Mouse (Mus musculus) adrenal gland, postnatal 36 days (tissue): ENCODE measurements at regions not wholly inside any gene's neighbourhood (a gene's known extent, or its start where the extent isn't known, plus 50 kb on each side); places are given as distances from the start of the nearest gene placed in this dataset.

Experiments
- DNase-seq, 2 experiments: peaks; one replicate each; pipeline ENCODE4 v3.0.0; 2021; ENCODE audit warnings: mixed read lengths in 1 of 2

DNA sequence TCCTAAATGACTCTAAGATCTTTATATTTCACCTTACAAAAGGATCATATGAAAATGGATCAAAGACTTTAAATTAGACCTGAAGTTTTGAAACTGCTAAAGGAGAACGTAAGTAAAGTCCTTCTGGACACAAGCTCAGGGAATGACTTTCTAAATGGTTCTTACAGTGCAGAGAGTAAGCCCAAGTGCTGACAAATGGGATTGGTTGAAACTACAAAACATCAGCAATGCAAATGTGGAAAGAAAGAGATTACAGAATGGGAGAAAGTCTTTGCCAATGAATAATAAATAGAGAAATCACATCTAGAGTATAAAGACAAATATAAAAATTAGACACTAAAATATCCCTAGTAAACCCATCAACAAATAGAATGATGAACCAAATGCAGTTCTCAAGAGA lies 263.9 kb downstream of the Atp10a start:
- no peak for DNase-seq

DNA sequence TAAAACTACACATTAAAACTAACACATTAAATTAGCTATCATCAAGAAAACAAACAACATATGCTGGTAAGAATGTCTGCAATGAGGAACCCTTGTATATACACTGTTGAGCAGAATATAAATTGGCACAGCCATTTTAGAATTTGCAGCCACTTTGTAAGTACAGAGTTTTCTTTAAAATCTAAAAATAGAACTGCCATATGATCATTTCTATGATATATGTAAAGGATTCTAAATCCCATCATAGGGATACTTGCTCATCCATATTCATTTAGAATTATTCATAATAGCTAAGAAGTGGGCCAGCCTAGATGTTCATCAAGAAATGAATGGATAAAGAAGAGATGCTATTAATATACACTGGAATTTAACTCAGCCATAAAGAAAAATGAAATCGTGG lies 264.3 kb downstream of the Atp10a start:
- no peak for DNase-seq

GRCm38 (mm10) chr7:58924975-58925374 lies 269.0 kb downstream of the Atp10a start:
- no peak for DNase-seq

- DNase-seq: no peak
Observed at GRCm38 (mm10) chr7:58925406-58925805, 269.4 kb downstream of the Atp10a start.

GRCm38 (mm10) chr7:58957448-58957847 lies 271.1 kb upstream of the Ube3a start:
- no peak for DNase-seq

DNA sequence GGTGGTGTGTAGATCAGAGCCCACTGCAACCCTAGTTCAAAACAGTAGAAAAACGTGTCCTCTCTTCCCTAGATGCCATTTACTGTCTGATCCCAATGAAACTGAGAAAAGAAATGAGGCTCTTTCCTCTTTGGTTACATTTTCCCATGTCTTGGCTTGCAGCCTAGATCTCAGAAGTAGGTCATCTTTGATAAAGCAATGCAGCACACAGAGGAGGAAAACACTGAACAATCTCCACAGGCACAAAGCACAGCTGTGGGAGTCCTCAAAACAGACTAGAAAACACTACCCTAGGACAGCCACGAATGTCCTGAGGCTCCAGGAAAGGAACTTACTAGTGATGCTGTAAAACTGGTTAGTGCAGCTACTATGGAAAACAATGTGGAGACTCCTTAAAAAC lies 221.4 kb upstream of the Ube3a start:
- peak; percentile 29 to 67 for DNase-seq

- DNase-seq: no peak
Observed at GRCm38 (mm10) chr7:59013449-59014301, 214.9 kb upstream of the Ube3a start.

DNA sequence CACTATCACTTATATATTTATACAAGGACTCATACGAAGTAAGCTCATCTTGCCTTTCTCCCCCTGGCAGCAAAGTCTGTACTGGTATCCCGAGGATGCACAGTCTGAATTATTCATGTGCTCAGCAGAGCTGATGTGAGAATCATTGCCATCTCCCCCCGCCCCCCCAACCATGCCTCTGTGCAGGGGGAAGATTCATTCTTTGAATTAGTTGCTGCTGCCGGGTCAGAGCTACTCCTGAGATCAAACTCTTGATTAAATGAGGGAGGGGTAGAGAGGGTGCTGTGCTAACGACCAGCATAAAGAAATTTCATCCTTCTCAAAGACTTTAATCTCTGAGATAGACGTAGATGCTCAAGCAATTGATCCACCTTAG lies 214.3 kb upstream of the Ube3a start:
- no peak for DNase-seq

- peak; percentile 0 to 8 for DNase-seq
Observed at GRCm38 (mm10) chr7:59027437-59027836, 201.1 kb upstream of the Ube3a start.
